Mouse (Mus musculus) intestine, embryonic 15.5 days (tissue): ENCODE measurements around the gene Hspa4l. TPM values are rescaled to one million over a fixed set of nuclear protein-coding genes. Genes with fewer than 3 reads are reported as not detected.

Experiments
- polyA plus RNA-seq: library from polyadenylated mRNA; unstranded; fragments of >200 nt; fragmentation: Nextera tagmentation; extraction: Ambion mirVana; gene quantifications from 2 replicates; pipeline ENCODE4 v1.2.1, GENCODE M21; 2015

Gene Hspa4l
- polyA plus RNA-seq, 1 experiment from 2014 or later = 14.4 TPM

Other genes starting within 250 kb of the Hspa4l start
- gene Intu, start 213.2 kb upstream of the Hspa4l start, polyA plus RNA-seq = 1.9 and 2.2 TPM in 2 replicates
- 0.15 TPM in 1 of 2 replicates, not detected in the other for gene Slc25a31, start 35.6 kb upstream of the Hspa4l start, polyA plus RNA-seq
- gene Plk4, start 55.5 kb downstream of the Hspa4l start, polyA plus RNA-seq = 40.0 and 44.5 TPM in 2 replicates
- gene Mfsd8, start 102.4 kb downstream of the Hspa4l start, polyA plus RNA-seq = 5.2 and 6.1 TPM in 2 replicates
- 8.1 and 8.9 TPM in 2 replicates for gene Abhd18, start 102.5 kb downstream of the Hspa4l start, polyA plus RNA-seq
- 0.09 and 0.29 TPM in 2 replicates for gene 1700034I23Rik, start 158.0 kb downstream of the Hspa4l start, polyA plus RNA-seq
- gene Larp1b, start 205.3 kb downstream of the Hspa4l start, polyA plus RNA-seq = 10.4 and 14.0 TPM in 2 replicates